Mouse (Mus musculus) CH12.LX (cell line): ENCODE data around the gene Ulk4. TPM values are rescaled to one million over a fixed set of nuclear protein-coding genes. Genes with fewer than 3 reads are reported as not detected.
A peak's percentile ranks its signal among the peaks of the same experiment; 100 is the strongest.

Source experiments
- DNase-seq: peaks from one replicate; pipeline ENCODE4 v3.0.0-alpha.2; 2013; ENCODE audit errors: extremely low read depth
- H3K27ac ChIP-seq: 2 replicates; pipeline ENCODE4 v1.5.1; 2012; ENCODE audit warnings: low read depth, mild to moderate bottlenecking, control low read depth, moderate library complexity; ENCODE audit not compliant: insufficient read depth
- H3K27me3 ChIP-seq: replicated peaks from 2 replicates; pipeline ENCODE3; 2012; ENCODE audit warnings: inconsistent platforms
- H3K36me3 ChIP-seq, 2 experiments: replicated peaks in 1 of 2; 2 replicates each; pipeline versions ENCODE3 to v1.6.1; 2012; ENCODE audit warnings: inconsistent platforms in 1 of 2, low read length in 1 of 2, mild to moderate bottlenecking in 1 of 2, mixed read lengths in 1 of 2, moderate library complexity in 1 of 2; ENCODE audit not compliant: control insufficient read depth in 1 of 2, insufficient read depth in 1 of 2
- H3K4me1 ChIP-seq, 2 experiments: 2 replicates each; pipeline ENCODE4 v1.6.1; 2012; ENCODE audit warnings: inconsistent platforms in 1 of 2, moderate library complexity in 1 of 2; ENCODE audit not compliant: insufficient read depth in 2 of 2, control insufficient read depth in 1 of 2
- H3K4me2 ChIP-seq: 2 replicates; pipeline ENCODE4 v1.6.1; 2012; ENCODE audit warnings: low read depth, mild to moderate bottlenecking, control low read depth; ENCODE audit not compliant: poor library complexity, insufficient read depth, severe bottlenecking
- H3K4me3 ChIP-seq, 3 experiments: fragments of 150-350 bp in 1 of 3; sonication (generic) in 1 of 3; replicated peaks in 1 of 3; 2 replicates each; pipeline versions ENCODE3 to v1.5.1; 2011 to 2012; ENCODE audit warnings: low read depth in 2 of 3, low read length in 2 of 3, mild to moderate bottlenecking in 2 of 3, moderate library complexity in 2 of 3, control low read depth in 1 of 3, improper control_type of control experiment in 1 of 3, inconsistent platforms in 1 of 3, mixed read lengths in 1 of 3; ENCODE audit not compliant: poor library complexity in 1 of 3
- H3K79me2 ChIP-seq: replicated peaks from 2 replicates; pipeline ENCODE4 v1.6.1; 2012; ENCODE audit warnings: mild to moderate bottlenecking, moderate library complexity; ENCODE audit not compliant: control insufficient read depth, poor library complexity, insufficient read depth, severe bottlenecking; ENCODE audit errors: extremely low read depth
- H3K9ac ChIP-seq: 2 replicates; pipeline ENCODE4 v1.6.1; 2012; ENCODE audit warnings: low read depth, mild to moderate bottlenecking, control low read depth, moderate library complexity; ENCODE audit not compliant: insufficient read depth
- H3K9me3 ChIP-seq: replicated peaks from 2 replicates; pipeline ENCODE3; 2012; ENCODE audit warnings: low read length, inconsistent platforms, mixed read lengths
- BHLHE40 ChIP-seq: IDR thresholded peaks from 2 replicates; pipeline ENCODE4 v1.6.1; 2011; ENCODE audit warnings: mild to moderate bottlenecking, low read depth, low read length, improper control_type of control experiment
- ELF1 ChIP-seq: IDR thresholded peaks from 2 replicates; pipeline ENCODE4 v1.6.1; 2014; ENCODE audit warnings: low read depth, mild to moderate bottlenecking, inconsistent platforms, low read length, improper control_type of control experiment
- ETS1 ChIP-seq: conservative IDR thresholded peaks from 2 replicates; pipeline ENCODE4 v1.6.1; 2012; ENCODE audit warnings: low read depth, mild to moderate bottlenecking, inconsistent platforms, low read length, improper control_type of control experiment, moderate library complexity
- IRF4 ChIP-seq: IDR thresholded peaks from 2 replicates; pipeline ENCODE4 v1.6.1; 2014; ENCODE audit warnings: low read depth, mild to moderate bottlenecking, inconsistent platforms, low read length, improper control_type of control experiment
- MAFK ChIP-seq: IDR thresholded peaks from 2 replicates; pipeline ENCODE4 v1.6.1; 2011; ENCODE audit warnings: low read length, improper control_type of control experiment; ENCODE audit not compliant: insufficient replicate concordance
- MAX ChIP-seq: IDR thresholded peaks from 2 replicates; pipeline ENCODE4 v1.6.1; 2011; ENCODE audit warnings: low read length, improper control_type of control experiment
- POLR2AphosphoS2 ChIP-seq: IDR thresholded peaks from 2 replicates; pipeline ENCODE4 v1.6.1; 2011; ENCODE audit warnings: low read depth, low read length, improper control_type of control experiment
- RCOR1 ChIP-seq: conservative IDR thresholded peaks from 2 replicates; pipeline ENCODE4 v1.6.1; 2012; ENCODE audit warnings: low read depth, mild to moderate bottlenecking, inconsistent platforms, low read length, improper control_type of control experiment
- TBP ChIP-seq: conservative IDR thresholded peaks from 2 replicates; pipeline ENCODE4 v1.6.1; 2011; ENCODE audit warnings: low read depth, low read length, improper control_type of control experiment
- ZNF384 ChIP-seq: IDR thresholded peaks from 2 replicates; pipeline ENCODE4 v1.6.1; 2012; ENCODE audit warnings: low read depth, low read length, improper control_type of control experiment, inconsistent platforms
- dilution Hi-C: fragments of 300-500 bp; cut with MboI; formaldehyde crosslinking; loops from 2 replicates; pipeline ENCODE4 v1.14.3; 2020; ENCODE audit warnings: low sequenced_read_pairs; ENCODE audit not compliant: extremely low pct_unique_long_range_greater_than_20kb, extremely low pct_ligation_motif_present
- in situ Hi-C: fragments of 300-500 bp; cut with MboI; formaldehyde crosslinking; loops from 3 replicates; pipeline ENCODE4 v1.14.3; 2019; ENCODE audit warnings: low sequenced_read_pairs, low pct_ligation_motif_present, low pct_unique_long_range_greater_than_20kb, mixed read lengths
- polyA plus RNA-seq: library from polyadenylated mRNA; unstranded; fragments of >175 nt; gene quantifications from 2 replicates; pipeline ENCODE4 v1.2.1, GENCODE M21; 2012; ENCODE audit warnings: low read depth; ENCODE audit not compliant: insufficient read length
- total RNA-seq, 2 experiments: library from RNA; depleted of rRNA; stranded (reverse); fragments of 300-350 nt in 1 of 2; fragments of >200 nt in 1 of 2; gene quantifications; 2 replicates each; pipeline ENCODE4 v1.2.3; 2012 to 2014

The Ulk4 gene
- total and polyA plus RNA-seq, 3 experiments, result 1.6 to 25.8 (median 18.5) TPM

DNA sequence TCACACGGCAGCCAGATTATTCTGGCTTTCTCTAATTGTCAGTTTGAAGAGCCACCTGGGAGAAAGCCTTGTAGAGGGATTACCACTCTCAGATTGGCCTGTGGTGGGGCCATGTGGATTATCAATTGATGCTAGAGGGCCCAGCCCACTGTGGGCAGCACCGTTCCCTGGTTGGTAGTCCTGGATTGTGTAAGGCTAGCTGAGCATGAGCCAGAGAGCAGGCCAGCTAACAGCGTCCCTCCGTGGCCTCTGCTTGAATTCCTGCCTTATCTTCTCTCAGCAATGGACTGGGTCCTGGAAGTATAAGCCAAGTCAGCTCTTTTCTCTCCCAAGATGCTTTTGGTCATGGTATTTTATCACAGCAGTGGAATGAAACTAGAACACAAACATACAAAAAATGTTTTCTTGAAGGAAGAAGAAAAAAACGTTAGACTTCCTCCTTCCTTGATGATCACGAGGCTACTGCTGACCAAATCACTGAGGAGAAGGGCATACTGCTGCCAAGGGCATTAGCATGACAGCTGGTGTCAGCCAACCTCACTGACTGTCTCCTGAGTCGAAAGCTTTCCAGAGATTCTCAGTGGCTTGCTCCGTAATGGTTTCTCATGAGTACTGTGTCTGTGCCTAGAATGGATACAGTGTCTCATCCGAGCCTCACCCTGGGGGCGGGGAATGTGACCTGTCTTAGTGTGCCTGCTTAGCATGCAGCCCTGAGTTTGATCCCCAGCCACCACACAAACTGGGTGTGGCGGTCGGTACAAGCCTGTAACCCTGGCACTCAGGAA, 39.8 kb upstream of the Ulk4 start:
- H3K4me2 ChIP-seq, result peak overlapping the region; percentile 26; the same call in 1 of the 2 replicates
- peak; percentile 77 for DNase-seq
- TF ChIP-seq MAFK (0 out of 2 replicates have a peak, but pooled peaks have one; percentile 3), ETS1 (peak; percentile 54), IRF4 (no peak), TBP (no peak), POLR2AphosphoS2 (no peak), ELF1 (0 out of 2 replicates have a peak, but pooled peaks have one; percentile 30), MAX (0 out of 2 replicates have a peak, but pooled peaks have one; percentile 17), BHLHE40 (peak; percentile 44; the same call in 1 of the 2 replicates), ZNF384 (peak; percentile 64), RCOR1 (no peak)
- H3K9ac ChIP-seq, result no peak overlapping the region
- peaks cover 26 to 57% of the 10 kb centered on the region in 2 experiments for H3K4me1 ChIP-seq
- dilution Hi-C loops (no loop called here), in situ Hi-C loops (no loop called here)
- H3K4me3 ChIP-seq, result no peak overlapping the region
- H3K27me3 ChIP-seq, result no peaks in the 10 kb centered on the region
- peak overlapping the region; percentile 60 for H3K27ac ChIP-seq
- peaks cover 8 to 38% of the 10 kb centered on the region in 2 experiments for H3K36me3 ChIP-seq
- peaks cover 5% of the 10 kb centered on the region for H3K9me3 ChIP-seq
- peaks cover 20% of the 10 kb centered on the region for H3K79me2 ChIP-seq

GRCm38 (mm10) chr9:121315901-121316595, 39.1 kb upstream of the Ulk4 start:
- peak overlapping the region; percentile 60 for H3K27ac ChIP-seq
- dilution Hi-C loops, result no loop called here
- H3K4me1 ChIP-seq, result peaks cover 26 to 58% of the 10 kb centered on the region in 2 experiments

More at GRCm38 (mm10) chr9:121315901-121316595, 39.1 kb upstream of the Ulk4 start:
- in situ Hi-C loops, result no loop called here
- peaks cover 5% of the 10 kb centered on the region for H3K9me3 ChIP-seq
- H3K4me3 ChIP-seq, result no peak overlapping the region
- H3K4me2 ChIP-seq, result no peak overlapping the region
- H3K9ac ChIP-seq, result no peak overlapping the region
- TF ChIP-seq MAFK, result no peak
- TF ChIP-seq, all 38 proteins: peak for 0
- DNase-seq, result no peak
- Histone ChIP-seq H3K79me2 (peaks cover 22% of the 10 kb centered on the region), H3K36me3 (peaks cover 5 to 34% of the 10 kb centered on the region in 2 experiments), H3K27me3 (no peaks in the 10 kb centered on the region)
